Mouse (Mus musculus) CD8-positive naive resting alpha-beta T cell, adult 57 days (primary cell): ENCODE data around the gene Mtmr14. TPM values are rescaled to one million over a fixed set of nuclear protein-coding genes. Genes with fewer than 3 reads are reported as not detected.

Experiments
- total RNA-seq: library from RNA; stranded (reverse); gene quantifications from one replicate; pipeline ENCODE4 v1.2.4, GENCODE M21; 2023

Mtmr14 gene
- 35.7 TPM for total RNA-seq

DNA sequence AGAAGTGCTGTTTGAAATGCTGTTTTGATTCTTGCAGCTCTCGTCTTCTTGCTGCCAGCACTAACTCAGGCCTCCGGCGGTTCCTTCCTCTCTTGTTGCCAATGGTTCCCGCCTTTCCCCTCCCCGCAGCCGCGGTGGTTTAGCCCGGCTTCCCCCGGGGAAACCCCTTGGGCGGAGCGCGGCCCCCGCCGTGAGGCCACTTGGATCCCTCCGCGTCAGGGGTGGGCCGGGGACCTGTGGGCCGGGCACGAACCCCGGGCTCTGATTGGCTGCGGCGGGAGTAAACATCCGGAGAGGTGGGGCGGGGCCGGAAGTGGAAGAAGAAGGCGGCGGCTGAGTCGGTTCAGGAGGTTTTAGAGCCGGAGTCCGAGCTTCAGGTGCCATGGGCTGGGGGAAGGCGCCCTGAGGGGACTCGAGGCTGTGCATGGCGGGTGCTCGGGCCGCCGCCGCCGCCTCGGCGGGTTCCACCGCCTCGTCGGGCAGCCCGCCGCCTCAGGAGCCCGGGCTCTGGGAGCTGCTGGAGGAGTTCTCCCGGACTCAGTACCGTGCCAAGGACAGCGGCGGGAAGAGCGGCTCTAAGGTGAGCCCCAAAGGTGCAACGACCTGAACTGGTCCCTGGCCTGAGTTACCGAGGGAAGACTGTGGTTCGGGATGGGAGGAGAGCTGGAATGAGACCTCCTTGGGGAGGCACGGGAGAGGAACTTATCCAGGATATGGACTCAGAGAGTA is at the start of gene Mtmr14:
Gene Mtmr14 (plus strand): TSS at position 302 of the 729 bp plus-strand sequence.

GRCm38 (mm10) chr6:113194841-113195595 is 42.6 kb upstream of the Mtmr14 start, which contains the start of gene Lhfpl4:
Gene Lhfpl4 (minus strand): TSS chr6:113195384.

DNA sequence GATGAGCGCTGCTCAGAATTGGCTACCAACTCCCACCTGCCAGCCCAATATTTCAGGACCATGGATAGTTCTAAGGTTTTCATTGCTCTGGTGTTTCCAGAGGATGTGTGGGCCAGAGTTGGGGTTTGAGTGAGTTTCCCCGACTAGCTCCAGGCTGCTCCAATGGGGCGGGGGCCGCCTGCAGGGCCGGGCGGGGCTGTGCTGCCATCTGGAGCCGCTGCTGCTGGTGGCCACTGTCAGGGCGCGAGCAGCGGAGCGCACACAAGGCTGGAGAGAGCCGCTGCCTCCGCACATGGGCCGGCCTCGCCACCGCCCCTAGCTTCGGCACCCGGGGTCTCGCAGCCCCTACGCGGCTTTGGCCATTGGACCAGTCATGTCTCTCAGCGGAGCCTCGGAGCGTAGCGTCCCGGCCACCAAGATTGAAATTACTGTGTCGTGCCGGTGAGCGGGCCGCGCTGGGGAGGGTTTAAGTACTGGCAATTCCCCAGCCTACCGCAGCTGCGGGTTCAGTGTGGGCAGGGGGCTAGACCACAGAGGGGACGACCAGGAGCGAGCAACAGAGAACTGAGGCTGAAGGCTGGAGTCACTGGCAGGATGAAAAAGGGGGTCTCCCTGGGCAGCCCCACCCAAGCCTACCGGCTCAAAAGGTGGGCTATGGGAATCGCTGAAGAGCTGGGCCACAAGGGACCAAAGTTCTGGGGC is 44.6 kb downstream of the Mtmr14 start, which contains the start of gene Cpne9:
Gene Cpne9 (plus strand): TSS at position 207 of the 702 bp plus-strand sequence.

GRCm38 (mm10) chr6:113306986-113307349 is 69.3 kb downstream of the Mtmr14 start, which contains the start of gene Brpf1:
Gene Brpf1 (plus strand): TSS chr6:113307137.

GRCm38 (mm10) chr6:113326533-113327315 is 89.1 kb downstream of the Mtmr14 start, which contains the start of gene Ogg1:
Gene Ogg1 (plus strand): TSS chr6:113326972.

Other genes starting within 250 kb of the Mtmr14 start
- gene Thumpd3, start 191.6 kb upstream of the Mtmr14 start, total RNA-seq = 46.1 TPM
- 106 TPM for gene Setd5, start 160.5 kb upstream of the Mtmr14 start, total RNA-seq
- gene Lhfpl4, start 42.5 kb upstream of the Mtmr14 start, total RNA-seq = 1.2 TPM
- gene Cpne9, start 44.5 kb downstream of the Mtmr14 start, total RNA-seq = 2.1 TPM
- 60.7 TPM for gene Brpf1, start 69.3 kb downstream of the Mtmr14 start, total RNA-seq
- 12.5 TPM for gene Ogg1, start 89.1 kb downstream of the Mtmr14 start, total RNA-seq
- 0.61 TPM for gene Camk1, start 106.1 kb downstream of the Mtmr14 start, total RNA-seq
- 24.6 TPM for gene Tada3, start 140.0 kb downstream of the Mtmr14 start, total RNA-seq
- 244 TPM for gene Arpc4, start 140.3 kb downstream of the Mtmr14 start, total RNA-seq
- 44.0 TPM for gene Ttll3, start 151.4 kb downstream of the Mtmr14 start, total RNA-seq
- gene Rpusd3, start 181.5 kb downstream of the Mtmr14 start, total RNA-seq = 12.3 TPM
- not detected for gene Cidec, start 197.9 kb downstream of the Mtmr14 start, total RNA-seq
- 20.1 TPM for gene Jagn1, start 204.7 kb downstream of the Mtmr14 start, total RNA-seq
- gene Il17re, start 220.6 kb downstream of the Mtmr14 start, total RNA-seq = not detected
- not detected for gene Il17rc, start 233.6 kb downstream of the Mtmr14 start, total RNA-seq
- 9.8 TPM for gene Creld1, start 245.5 kb downstream of the Mtmr14 start, total RNA-seq